Mouse (Mus musculus) ES-CJ7 (cell line): ENCODE data around the gene Exoc7.

ENCODE experiments used
- DNase-seq: peaks from one replicate; pipeline ENCODE4 v3.0.0; 2011; ENCODE audit warnings: low read depth, low spot score

Exoc7 gene

DNA sequence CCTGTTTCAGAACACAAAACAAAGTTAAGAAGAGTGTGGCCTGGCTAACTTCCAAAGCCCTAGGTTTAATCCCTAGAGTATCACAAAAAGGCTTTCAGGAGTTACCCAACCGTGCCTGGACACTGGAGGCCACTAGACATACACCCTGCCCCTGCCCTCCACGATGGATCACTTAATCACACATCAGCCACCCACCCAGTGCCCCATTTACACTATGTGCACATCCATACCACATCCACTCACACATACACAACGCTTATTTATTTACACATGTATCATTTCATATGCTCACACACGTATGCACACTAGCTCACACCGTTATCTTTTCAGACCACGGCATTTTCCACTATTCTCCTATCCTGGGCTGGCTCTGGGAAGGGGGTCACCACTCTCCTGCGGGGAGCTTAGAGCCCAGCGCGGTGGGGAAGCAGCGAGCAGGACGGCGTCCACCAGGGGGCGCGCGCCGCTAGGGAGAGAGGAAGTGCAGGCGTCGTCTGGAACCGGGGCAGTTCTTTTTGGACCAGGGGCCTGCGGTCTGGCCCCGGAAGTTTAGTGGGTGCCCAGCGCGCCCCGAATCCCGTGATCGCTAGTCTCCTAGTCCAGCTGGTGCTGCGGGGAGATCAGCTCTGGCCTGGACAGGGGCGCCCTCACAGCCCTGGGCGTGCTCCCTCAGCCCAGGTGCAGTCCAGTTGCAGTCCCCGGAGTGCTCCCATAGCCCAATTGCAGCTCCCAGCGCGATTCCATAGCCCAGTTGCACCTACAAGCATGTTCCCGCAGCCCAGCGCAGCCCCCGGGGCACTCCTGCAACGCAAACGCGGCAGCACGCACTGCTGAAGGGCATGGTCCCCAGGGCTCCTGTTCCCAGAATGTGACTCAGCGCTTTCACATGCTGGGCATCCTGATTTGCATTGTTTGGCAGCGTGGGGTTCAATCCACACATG, 12.0 kb upstream of the Exoc7 start:
- peak; percentile 79 for DNase-seq

DNA sequence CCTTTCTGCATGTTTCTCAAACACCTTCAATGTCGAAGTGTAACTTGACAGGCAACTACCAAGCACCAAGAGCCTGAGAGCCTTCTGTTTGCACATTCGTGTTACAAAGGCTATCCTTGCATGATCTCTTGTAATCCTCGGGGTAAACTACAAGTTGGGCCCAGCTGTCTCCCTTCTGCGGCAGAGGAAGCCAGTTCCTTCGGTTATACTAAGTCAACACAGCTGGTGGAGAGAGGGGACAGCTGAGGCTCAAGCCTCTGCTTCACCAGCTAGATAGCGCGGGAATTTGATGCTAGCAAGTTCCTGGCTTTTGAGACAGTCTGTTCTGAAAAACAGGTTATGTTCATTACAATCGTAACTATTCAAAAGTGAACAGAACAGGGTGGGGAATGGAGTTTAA, 5.3 kb upstream of the Exoc7 start:
- DNase-seq: no peak

DNA sequence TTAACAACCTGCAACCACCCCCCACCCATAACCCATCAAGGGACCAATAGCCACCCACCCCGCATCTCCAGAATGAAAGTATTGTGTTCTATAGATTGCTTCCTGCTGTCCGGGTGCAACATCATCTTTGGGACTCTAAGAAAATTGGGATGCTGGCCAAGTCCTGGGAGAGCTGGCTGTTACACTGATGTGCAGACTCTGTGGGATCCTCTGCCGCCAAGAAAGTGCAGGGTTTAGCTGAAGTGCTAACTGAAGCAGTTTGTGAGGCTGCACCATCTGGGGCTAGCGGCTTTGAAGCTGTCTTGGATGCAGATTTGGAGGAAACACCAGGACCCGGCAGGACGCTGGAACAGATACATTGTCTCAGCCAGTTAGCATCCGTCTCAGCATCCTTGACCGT, 4.1 kb upstream of the Exoc7 start:
- no peak for DNase-seq

DNA sequence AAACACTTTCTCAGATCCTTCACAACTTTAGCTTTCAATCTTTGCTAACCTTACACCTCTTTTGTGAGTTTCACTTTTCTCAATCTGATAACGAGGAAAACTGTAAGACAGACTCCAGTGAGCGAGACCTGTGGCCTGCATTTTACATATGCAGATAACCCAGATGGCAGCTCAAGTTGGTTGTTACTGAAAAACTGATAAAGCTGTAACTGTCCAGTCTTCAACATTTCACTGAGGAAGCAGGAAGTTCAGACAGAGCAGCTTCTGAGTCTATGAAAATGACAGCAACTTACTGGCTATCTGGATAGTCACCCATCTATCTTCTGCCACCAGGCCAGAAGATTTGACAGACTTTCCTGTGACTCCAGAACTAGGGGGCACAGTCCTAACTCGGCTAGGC, 2.6 kb upstream of the Exoc7 start:
- DNase-seq: no peak

DNA sequence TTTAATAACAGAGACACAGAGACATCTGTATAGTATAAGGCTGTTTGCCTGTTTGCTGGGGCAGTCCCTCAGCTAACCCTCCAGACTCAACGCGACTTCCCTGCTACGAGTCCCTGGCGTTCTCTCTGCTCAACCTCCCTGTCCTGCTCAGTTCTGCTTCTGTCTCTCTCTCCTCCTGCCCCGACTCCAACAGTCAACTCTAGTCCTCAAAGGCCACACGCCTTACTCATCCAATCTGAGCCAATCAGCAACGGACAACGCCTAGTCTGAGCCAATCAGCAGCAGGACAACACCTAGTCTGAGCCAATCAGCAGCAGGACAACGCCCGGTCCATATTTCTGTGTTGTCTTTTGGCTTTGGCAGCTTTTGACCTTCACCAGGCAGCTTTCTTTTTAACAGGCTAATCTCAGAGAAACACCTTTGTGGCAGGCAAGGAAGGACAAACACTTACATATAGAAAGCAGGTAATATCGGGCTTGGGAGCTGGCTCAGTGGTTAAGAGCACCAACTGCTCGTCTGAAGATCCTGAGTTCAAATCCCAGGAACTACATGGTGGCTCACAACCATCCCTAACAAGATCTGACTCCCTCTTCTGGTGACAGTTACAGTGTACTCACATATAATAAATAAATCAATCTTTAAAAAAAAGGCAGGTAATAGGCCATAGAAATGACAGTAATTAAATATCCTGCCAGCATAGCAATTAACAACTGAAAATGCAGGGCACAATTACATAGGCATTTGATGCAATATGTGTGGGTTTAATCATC, 914 bp upstream of the Exoc7 start:
- DNase-seq: peak; percentile 92

- DNase-seq: peak; percentile 90
Observed at GRCm38 (mm10) chr11:116306126-116306982, 679 bp downstream of the Exoc7 start.

DNA sequence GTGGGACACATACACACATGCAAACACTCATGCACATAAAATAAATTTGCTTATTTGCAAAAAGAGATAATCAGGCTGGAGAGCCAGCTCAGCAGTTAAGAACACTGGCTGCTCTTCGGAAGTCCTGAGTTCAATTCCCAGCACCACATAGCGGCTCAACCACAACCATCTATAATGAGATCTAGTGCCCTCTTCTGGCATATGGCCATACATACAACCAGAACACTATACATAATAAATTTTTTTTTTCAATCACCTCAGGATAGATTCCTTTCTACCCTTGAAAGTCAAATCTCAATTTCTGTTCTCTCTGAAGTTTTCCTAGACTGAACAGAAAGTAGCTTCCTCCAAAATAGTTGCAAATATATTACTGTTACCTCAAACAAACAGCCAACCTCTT, 1.6 kb downstream of the Exoc7 start:
- DNase-seq: no peak

DNA sequence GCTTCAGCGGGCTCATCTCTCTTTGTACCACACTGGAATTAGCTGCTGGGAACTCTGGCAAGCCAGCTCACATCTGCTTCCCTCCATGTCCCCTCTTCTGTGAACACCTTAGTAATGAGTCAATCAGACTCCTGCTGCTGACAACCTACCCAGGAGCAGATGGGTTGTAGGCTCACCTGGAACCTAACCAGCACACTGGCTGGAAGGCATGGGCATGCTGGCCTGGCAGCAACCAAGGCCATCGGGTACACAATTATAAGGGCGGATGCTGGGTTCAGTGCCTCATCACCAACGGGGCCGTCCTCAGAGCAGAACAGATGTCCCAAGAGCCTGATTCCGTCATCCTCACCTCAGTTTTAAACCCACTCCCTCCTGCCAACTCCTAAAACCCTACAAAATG, 8.4 kb downstream of the Exoc7 start:
- DNase-seq: no peak

DNA sequence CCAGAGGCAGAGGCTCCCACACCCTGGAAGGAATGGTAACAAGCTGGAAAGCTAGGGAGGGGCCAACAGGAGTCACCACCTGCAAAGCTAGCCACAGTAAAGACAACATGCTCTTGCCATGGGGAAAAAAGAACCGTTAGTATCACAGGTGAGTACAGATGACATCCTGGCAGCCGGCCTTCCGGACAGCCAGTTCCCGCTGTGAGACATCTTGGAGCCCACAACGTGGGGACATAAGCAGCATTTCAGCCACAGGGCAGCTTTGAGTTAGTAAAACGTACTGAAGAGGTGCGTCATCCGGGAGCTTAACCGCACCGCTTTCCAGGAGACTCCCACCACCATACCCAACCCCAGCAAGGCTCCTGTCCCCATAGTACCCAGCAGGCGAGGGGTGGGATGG, 8.8 kb downstream of the Exoc7 start:
- no peak for DNase-seq

GRCm38 (mm10) chr11:116297017-116297416, 10.0 kb downstream of the Exoc7 start:
- DNase-seq: no peak

- DNase-seq: no peak
Observed at GRCm38 (mm10) chr11:116296191-116296734, 10.8 kb downstream of the Exoc7 start.

DNA sequence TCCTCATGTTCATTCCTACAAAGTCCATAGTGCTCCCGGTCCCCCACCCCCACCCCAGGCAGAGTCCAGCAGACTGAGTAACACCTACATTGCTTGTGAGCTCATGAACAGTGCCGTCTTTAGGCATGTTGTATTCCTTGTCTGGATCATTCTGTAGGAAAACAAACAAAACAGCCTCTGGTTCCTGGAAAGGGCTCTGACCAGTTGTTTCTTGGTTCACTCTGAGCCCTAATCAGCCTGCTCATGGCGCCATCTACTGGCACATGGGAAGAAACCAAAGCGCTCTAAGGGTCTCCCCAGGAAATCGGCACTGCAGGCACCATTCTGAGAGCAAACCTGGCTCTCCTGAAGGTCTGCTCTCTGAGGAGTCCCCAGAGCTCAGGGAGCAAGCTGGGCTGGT, 12.7 kb downstream of the Exoc7 start:
- peak; percentile 81 for DNase-seq

- DNase-seq: no peak
Observed at GRCm38 (mm10) chr11:116293538-116294137, 13.4 kb downstream of the Exoc7 start.

- DNase-seq: no peak
Observed at GRCm38 (mm10) chr11:116292401-116292800, 14.6 kb downstream of the Exoc7 start.

DNA sequence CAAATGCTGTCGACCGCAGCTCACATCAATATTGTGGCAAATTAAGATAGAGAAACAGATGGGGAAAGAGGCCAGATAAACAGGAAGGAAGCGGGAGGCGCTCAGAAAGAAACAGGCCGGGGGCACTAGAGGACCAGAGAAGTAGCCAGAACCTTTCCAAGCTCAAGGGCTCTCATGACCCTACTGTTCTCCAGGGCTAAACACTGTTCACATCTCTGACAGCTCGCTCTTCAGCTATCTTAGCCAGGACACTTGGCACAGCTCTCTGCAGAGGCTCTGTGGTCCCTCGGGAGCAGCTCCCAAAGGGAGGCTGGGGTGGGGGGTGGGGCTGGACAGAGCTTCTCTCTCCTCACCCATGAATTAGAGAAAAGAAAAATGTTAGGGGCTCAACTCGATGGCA, 16.5 kb downstream of the Exoc7 start:
- DNase-seq: no peak

GRCm38 (mm10) chr11:116287351-116287750, 19.7 kb downstream of the Exoc7 start:
- no peak for DNase-seq

GRCm38 (mm10) chr11:116285770-116286191, 21.3 kb downstream of the Exoc7 start:
- DNase-seq: no peak

GRCm38 (mm10) chr11:116283982-116284381, 23.1 kb downstream of the Exoc7 start:
- DNase-seq: no peak

DNA sequence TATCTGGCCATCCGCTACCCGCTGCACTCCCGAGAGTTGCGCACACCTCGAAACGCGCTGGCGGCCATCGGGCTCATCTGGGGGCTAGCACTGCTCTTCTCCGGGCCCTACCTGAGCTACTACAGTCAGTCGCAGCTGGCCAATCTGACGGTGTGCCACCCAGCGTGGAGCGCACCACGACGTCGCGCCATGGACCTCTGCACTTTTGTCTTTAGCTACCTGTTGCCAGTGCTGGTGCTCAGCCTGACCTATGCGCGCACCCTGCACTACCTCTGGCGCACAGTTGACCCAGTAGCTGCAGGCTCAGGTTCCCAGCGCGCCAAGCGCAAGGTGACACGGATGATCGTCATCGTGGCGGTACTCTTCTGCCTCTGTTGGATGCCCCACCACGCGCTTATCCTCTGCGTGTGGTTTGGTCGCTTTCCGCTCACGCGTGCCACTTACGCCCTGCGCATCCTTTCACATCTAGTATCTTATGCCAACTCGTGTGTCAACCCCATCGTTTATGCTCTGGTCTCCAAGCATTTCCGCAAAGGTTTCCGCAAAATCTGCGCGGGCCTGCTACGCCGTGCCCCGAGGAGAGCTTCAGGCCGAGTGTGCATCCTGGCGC, 24.0 kb downstream of the Exoc7 start:
- DNase-seq: no peak

DNA sequence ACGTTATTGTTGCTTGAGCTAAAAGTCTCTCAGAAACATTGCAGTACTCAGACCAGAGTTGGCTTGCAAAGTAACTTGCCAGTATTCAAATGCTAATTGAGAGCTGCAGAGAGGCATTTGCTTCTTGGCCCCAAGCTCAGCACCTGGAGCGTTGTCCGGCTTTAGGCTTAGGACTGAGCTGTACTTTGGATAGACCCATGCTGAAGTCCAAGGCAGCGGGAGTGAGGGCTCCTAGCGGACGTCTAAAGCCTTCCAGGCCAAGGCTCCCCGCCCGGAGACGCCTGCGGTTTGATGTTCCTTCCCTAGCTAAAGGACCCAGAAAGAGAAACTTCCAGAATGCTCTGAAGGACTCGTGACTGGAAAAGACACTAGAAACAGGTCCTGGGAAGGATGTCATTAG, 24.9 kb downstream of the Exoc7 start:
- DNase-seq: peak; percentile 85

DNA sequence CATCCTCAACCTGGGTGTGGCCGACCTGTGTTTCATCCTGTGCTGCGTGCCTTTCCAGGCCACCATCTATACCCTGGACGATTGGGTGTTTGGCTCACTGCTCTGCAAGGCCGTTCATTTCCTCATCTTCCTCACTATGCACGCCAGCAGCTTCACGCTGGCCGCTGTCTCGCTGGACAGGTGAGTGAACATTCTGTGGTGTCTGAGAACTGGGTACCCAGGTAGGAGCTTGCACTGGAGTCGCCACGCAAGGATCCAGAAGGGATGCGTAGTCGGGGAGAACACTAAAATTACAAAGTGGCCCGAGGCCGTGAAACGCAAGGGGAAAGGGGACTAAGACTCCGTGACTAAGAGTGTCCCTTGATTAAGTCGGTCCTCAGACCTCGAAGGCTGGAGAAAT, 25.4 kb downstream of the Exoc7 start:
- DNase-seq: no peak
